Mouse (Mus musculus) liver, adult 2 months (tissue): ENCODE results near the gene Rmnd1.

ENCODE experiments used
- CTCF ChIP-seq: fragments of 200-500 bp; IDR thresholded peaks from 2 replicates; pipeline ENCODE4 v1.5.1; 2011; ENCODE audit warnings: low read depth, low read length, control low read depth
- POLR2A ChIP-seq: fragments of 200-500 bp; IDR thresholded peaks from 2 replicates; pipeline ENCODE4 v1.6.1; 2011; ENCODE audit warnings: low read length, control low read depth; ENCODE audit not compliant: insufficient read depth; ENCODE audit errors: extremely low read depth

- no peak for TF ChIP-seq CTCF
- no peak for TF ChIP-seq POLR2A
These were observed 42.6 kb downstream of the Rmnd1 start for GRCm38 (mm10) chr10:4389461-4390112.
